ENCODE assay signal across 8 mouse cellular contexts in genomic region chr8:126582509-126582908, GRCm38 (mm10). TPM values are rescaled to one million over a fixed set of nuclear protein-coding genes. Genes with fewer than 3 reads are reported as not detected.
DNase-seq lines count a peak whose midpoint lies in the region; ATAC-seq and TF ChIP-seq lines count a peak whose summit lies in the region.

No protein-coding gene starts in this region.

- H3K27me3 ChIP-seq in ES-Bruce4 (ENCODE audit: control insufficient read depth, insufficient read depth, low read length, poor library complexity, severe bottlenecking) = no peaks in the 10 kb centered on the region
- H3K27me3 ChIP-seq in heart, embryonic 10.5 days (ENCODE audit: insufficient read depth, poor library complexity, severe bottlenecking) = no peaks in the 10 kb centered on the region
- no peaks in the 10 kb centered on the region for H3K27me3 ChIP-seq in lung, embryonic 14.5 days (ENCODE audit: insufficient read depth, low read length)

- no peaks in the 10 kb centered on the region for H3K9me3 ChIP-seq in ES-Bruce4 (replicated peaks; ENCODE audit: control insufficient read depth, insufficient read depth, low read length, poor library complexity, severe bottlenecking)
- H3K9me3 ChIP-seq in heart, embryonic 10.5 days = no peaks in the 10 kb centered on the region
- H3K9me3 ChIP-seq in lung, embryonic 14.5 days (ENCODE audit: low read depth, low read length) = no peaks in the 10 kb centered on the region

- no peak overlapping the region for H3K4me2 ChIP-seq in lung, embryonic 14.5 days

- H3K27ac ChIP-seq in ES-Bruce4 (ENCODE audit: insufficient read depth, low read length) = no peak overlapping the region
- H3K27ac ChIP-seq in heart, embryonic 10.5 days = peak overlapping the region; percentile 99
- H3K27ac ChIP-seq in lung, embryonic 14.5 days (ENCODE audit: low read depth) = peak overlapping the region; percentile 99; the same call in 1 of the 2 replicates

- peaks cover 8% of the 10 kb centered on the region for H3K36me3 ChIP-seq in ES-Bruce4 (ENCODE audit: control insufficient read depth, insufficient read depth, low read length, poor library complexity, severe bottlenecking)
- peaks cover 7% of the 10 kb centered on the region for H3K36me3 ChIP-seq in heart, embryonic 10.5 days
- peaks cover 21% of the 10 kb centered on the region for H3K36me3 ChIP-seq in lung, embryonic 14.5 days (ENCODE audit: insufficient read depth)

- no peaks in the 10 kb centered on the region for H3K4me1 ChIP-seq in ES-Bruce4 (ENCODE audit: control insufficient read depth, insufficient read depth, low read length)
- peaks cover 50% of the 10 kb centered on the region for H3K4me1 ChIP-seq in heart, embryonic 10.5 days
- H3K4me1 ChIP-seq in lung, embryonic 14.5 days (ENCODE audit: insufficient read depth) = peaks cover 32% of the 10 kb centered on the region

- TF ChIP-seq CTCF in ES-Bruce4 (IDR thresholded peaks at IDR 0.05; ENCODE audit: low read depth, low read length) = peak; percentile 78
- peak; percentile 74 for TF ChIP-seq CTCF in lung, embryonic 14.5 days (IDR thresholded peaks at IDR 0.05; ENCODE audit: low read depth)

- TF ChIP-seq EP300 in ES-Bruce4 (IDR thresholded peaks at IDR 0.05; ENCODE audit: insufficient read depth, low read depth, low read length) = no peak

- TF ChIP-seq POLR2A in ES-Bruce4 (IDR thresholded peaks at IDR 0.05; ENCODE audit: insufficient read depth, low read length) = no peak

- H3K9ac ChIP-seq in ES-Bruce4 (ENCODE audit: low read depth, poor library complexity, severe bottlenecking) = no peak overlapping the region
- no peak overlapping the region for H3K9ac ChIP-seq in lung, embryonic 14.5 days

- DNase-seq in cerebellum, adult 11-12 months = peak; percentile 53
- DNase-seq in cerebellum, postnatal 4 days (ENCODE audit: low spot score in 2 of 2) = no peak
- peak; percentile 39 to 71 for DNase-seq in cerebellum, postnatal 25 days
- DNase-seq in heart, embryonic 10.5 days (ENCODE audit: low spot score) = no peak
- DNase-seq in kidney, postnatal 10 days = peak; percentile 83
- DNase-seq in lung, embryonic 14.5 days = peak; percentile 76
- DNase-seq in right cerebral cortex, postnatal 4 days = peak; percentile 55

- whole genome bisulfite sequencing in heart, embryonic 10.5 days = 36% methylated on average over 6 of the region's 6 CpGs
- 41% methylated on average over 6 of the region's 6 CpGs for WGBS in lung, embryonic 14.5 days

- no peak overlapping the region for H3K4me3 ChIP-seq in ES-Bruce4 (ENCODE audit: low read depth, low read length)
- no peak overlapping the region for H3K4me3 ChIP-seq in heart, embryonic 10.5 days
- H3K4me3 ChIP-seq in lung, embryonic 14.5 days (ENCODE audit: low read depth, low read length) = no peak overlapping the region

- no peak for ATAC-seq in lung, embryonic 14.5 days (ENCODE audit: insufficient read depth)

RNA-seq across cellular contexts. Expression of gene Irf2bp2, which starts 11.3 kb away (rescaled TPM):
- polyA plus RNA-seq in ES-Bruce4 (2011; ENCODE audit: insufficient read depth, insufficient read length, low read depth, missing spikeins) = 37.6 and 39.6 TPM in 2 replicates
- 4.6 and 6.5 TPM in 2 replicates for polyA plus RNA-seq in heart, embryonic 10.5 days (2016; fragmentation: Nextera tagmentation; extraction: Ambion mirVana)
- polyA plus RNA-seq in lung, embryonic 14.5 days (2014; fragmentation: Nextera tagmentation; extraction: Ambion mirVana) = 8.9 and 9.3 TPM in 2 replicates

Comparison
In these comparisons a context has a peak if more than half of its experiments do, and no peak if none do; other contexts are left out.
1. DNase-seq: peak in cerebellum, adult 11-12 months (single experiment), cerebellum, postnatal 25 days (2 of 2), kidney, postnatal 10 days (single experiment), lung, embryonic 14.5 days (single experiment) and right cerebral cortex, postnatal 4 days (single experiment); none in cerebellum, postnatal 4 days (0 of 2) and heart, embryonic 10.5 days (single experiment).